Mouse (Mus musculus): ENCODE measurements around the gene Ccdc14. TPM values are rescaled to one million over a fixed set of nuclear protein-coding genes. Genes with fewer than 3 reads are reported as not detected.
"Not testable (repeated sequence)": the region's sequence is repeated elsewhere in the genome, so short reads cannot be mapped to it uniquely, and the experiment has no call there.

Gene Ccdc14
- 1 to 10 TPM; 2.4 to 3.6 (median 3.2) TPM for total RNA-seq (2022)

GRCm38 (mm10) chr16:34690334-34691144 is at the start of gene Ccdc14:
Ccdc14 (plus strand) TSS chr16:34690616.
- DNase-seq (ENCODE audit: low spot score in 2 of 2), result peak; percentile 55 to 68

GRCm38 (mm10) chr16:34643511-34644259 is 46.7 kb upstream of the Ccdc14 start:
- DNase-seq (ENCODE audit: low spot score in 2 of 2), result no peak

GRCm38 (mm10) chr16:34649621-34650020 is 40.8 kb upstream of the Ccdc14 start, which contains the start of gene Ropn1:
Ropn1 (plus strand) TSS chr16:34649921.
- no peak for DNase-seq (ENCODE audit: low spot score in 2 of 2)

- DNase-seq (ENCODE audit: low spot score in 2 of 2), result no peak
Measured at GRCm38 (mm10) chr16:34653023-34653422, 37.4 kb upstream of the Ccdc14 start.

- DNase-seq (ENCODE audit: low spot score in 2 of 2), result peak in 1 of 2 experiments; percentile 7
Measured at GRCm38 (mm10) chr16:34657566-34657965, 32.9 kb upstream of the Ccdc14 start.

GRCm38 (mm10) chr16:34657983-34658382 is 32.4 kb upstream of the Ccdc14 start:
- no peak for DNase-seq (ENCODE audit: low spot score in 2 of 2)

- peak in 1 of 2 experiments; percentile 11 for DNase-seq (ENCODE audit: low spot score in 2 of 2)
Measured at GRCm38 (mm10) chr16:34658388-34658787, 32.0 kb upstream of the Ccdc14 start.

GRCm38 (mm10) chr16:34664553-34664952 is 25.9 kb upstream of the Ccdc14 start:
- DNase-seq (ENCODE audit: low spot score in 2 of 2), result no peak

GRCm38 (mm10) chr16:34667031-34667726 is 23.2 kb upstream of the Ccdc14 start:
- peak; percentile 55 to 67 for DNase-seq (ENCODE audit: low spot score in 2 of 2)

GRCm38 (mm10) chr16:34668341-34668740 is 22.1 kb upstream of the Ccdc14 start:
- DNase-seq (ENCODE audit: low spot score in 2 of 2), result no peak

- no peak for DNase-seq (ENCODE audit: low spot score in 2 of 2)
Measured at GRCm38 (mm10) chr16:34671966-34672365, 18.4 kb upstream of the Ccdc14 start.

GRCm38 (mm10) chr16:34672822-34673221 is 17.6 kb upstream of the Ccdc14 start:
- DNase-seq (ENCODE audit: low spot score in 2 of 2), result no peak

- no peak for DNase-seq (ENCODE audit: low spot score in 2 of 2)
Measured at GRCm38 (mm10) chr16:34674365-34674764, 16.1 kb upstream of the Ccdc14 start.

GRCm38 (mm10) chr16:34681823-34682222 is 8.6 kb upstream of the Ccdc14 start:
- no peak for DNase-seq (ENCODE audit: low spot score in 2 of 2)

GRCm38 (mm10) chr16:34689879-34690278 is 537 bp upstream of the Ccdc14 start:
- no peak for DNase-seq (ENCODE audit: low spot score in 2 of 2)

- DNase-seq (ENCODE audit: low spot score in 2 of 2), result no peak
Measured at GRCm38 (mm10) chr16:34691156-34691555, 740 bp downstream of the Ccdc14 start.

- no peak for DNase-seq (ENCODE audit: low spot score in 2 of 2)
Measured at GRCm38 (mm10) chr16:34694477-34694876, 4.1 kb downstream of the Ccdc14 start.

- DNase-seq (ENCODE audit: low spot score in 2 of 2), result not testable (repeated sequence)
Measured at GRCm38 (mm10) chr16:34698721-34699120, 8.3 kb downstream of the Ccdc14 start.

GRCm38 (mm10) chr16:34700165-34700827 is 9.9 kb downstream of the Ccdc14 start:
- DNase-seq (ENCODE audit: low spot score in 2 of 2), result peak; percentile 62 to 82

- DNase-seq (ENCODE audit: low spot score in 2 of 2), result no peak
Measured at GRCm38 (mm10) chr16:34700828-34701216, 10.4 kb downstream of the Ccdc14 start.

- no peak for DNase-seq (ENCODE audit: low spot score in 2 of 2)
Measured at GRCm38 (mm10) chr16:34706019-34706418, 15.6 kb downstream of the Ccdc14 start.

Data from layer of hippocampus, adult 8-10 months (tissue).